Mouse (Mus musculus) stomach, postnatal 0 days (tissue): ENCODE measurements around the gene Fth1. TPM values are rescaled to one million over a fixed set of nuclear protein-coding genes. Genes with fewer than 3 reads are reported as not detected.

ENCODE experiments used
- ATAC-seq: fragments of 200-750 bp; cut with Nextera tagmentation; 2 replicates; pipeline ENCODE4 v1.8.0; 2017; ENCODE audit not compliant: low FRiP score, low TSS enrichment
- DNase-seq: peaks from one replicate; pipeline ENCODE4 v3.0.0-alpha.2; 2016; ENCODE audit warnings: low spot score
- H3K27ac ChIP-seq: fragments of 300-500 bp; sonication (generic); replicated peaks from 2 replicates; pipeline ENCODE4 v1.5.1; 2014; ENCODE audit warnings: mild to moderate bottlenecking, control low read depth
- H3K27me3 ChIP-seq: fragments of 300-500 bp; sonication (generic); 2 replicates; pipeline ENCODE4 v1.6.1; 2014; ENCODE audit warnings: low read length; ENCODE audit not compliant: control insufficient read depth, insufficient read depth
- H3K36me3 ChIP-seq: fragments of 300-500 bp; sonication (generic); 2 replicates; pipeline ENCODE4 v1.6.1; 2014; ENCODE audit warnings: low read length, mixed read lengths; ENCODE audit not compliant: control insufficient read depth, insufficient read depth
- H3K4me1 ChIP-seq: fragments of 300-500 bp; sonication (generic); replicated peaks from 2 replicates; pipeline ENCODE4 v1.6.1; 2014; ENCODE audit warnings: antibody characterized with exemption; ENCODE audit not compliant: control insufficient read depth, insufficient read depth
- H3K4me2 ChIP-seq: fragments of 300-500 bp; sonication (generic); replicated peaks from 2 replicates; pipeline ENCODE4 v1.6.1; 2014; ENCODE audit warnings: low read depth, mild to moderate bottlenecking, control low read depth, moderate library complexity
- H3K4me3 ChIP-seq: fragments of 300-500 bp; sonication (generic); 2 replicates; pipeline ENCODE4 v1.5.1; 2014; ENCODE audit warnings: low read depth, low read length, control low read depth
- H3K9ac ChIP-seq: fragments of 300-500 bp; sonication (generic); 2 replicates; pipeline ENCODE4 v1.6.1; 2014; ENCODE audit warnings: mild to moderate bottlenecking, low read length, control low read depth, mixed read lengths
- H3K9me3 ChIP-seq: fragments of 300-500 bp; sonication (generic); 2 replicates; pipeline ENCODE4 v1.6.1; 2016; ENCODE audit warnings: low read length; ENCODE audit not compliant: control insufficient read depth
- CTCF ChIP-seq: IDR thresholded peaks from 2 replicates; pipeline ENCODE4 v1.5.1; 2016; ENCODE audit warnings: antibody characterized with exemption, low read depth, mild to moderate bottlenecking, moderate library complexity
- EP300 ChIP-seq: optimal IDR thresholded peaks from 2 replicates; pipeline ENCODE3; 2016; ENCODE audit warnings: antibody characterized with exemption
- WGBS: fragments of 180-500 bp; shearing (Covaris S2); extraction: QIAGEN DNeasy Blood & Tissue Kit; methylation state at CpG from one replicate; pipeline ENCODE4 v1.1.7; 2014; 5-methylcytosine and 5-hydroxymethylcytosine counted together
- polyA plus RNA-seq: library from polyadenylated mRNA; unstranded; fragments of >200 nt; fragmentation: Nextera tagmentation; extraction: Ambion mirVana; gene quantifications from 2 replicates; pipeline ENCODE4 v1.2.1, GENCODE M21; 2015

Gene Fth1
- polyA plus RNA-seq, 1 experiment from 2014 or later = 2,976 TPM

DNA sequence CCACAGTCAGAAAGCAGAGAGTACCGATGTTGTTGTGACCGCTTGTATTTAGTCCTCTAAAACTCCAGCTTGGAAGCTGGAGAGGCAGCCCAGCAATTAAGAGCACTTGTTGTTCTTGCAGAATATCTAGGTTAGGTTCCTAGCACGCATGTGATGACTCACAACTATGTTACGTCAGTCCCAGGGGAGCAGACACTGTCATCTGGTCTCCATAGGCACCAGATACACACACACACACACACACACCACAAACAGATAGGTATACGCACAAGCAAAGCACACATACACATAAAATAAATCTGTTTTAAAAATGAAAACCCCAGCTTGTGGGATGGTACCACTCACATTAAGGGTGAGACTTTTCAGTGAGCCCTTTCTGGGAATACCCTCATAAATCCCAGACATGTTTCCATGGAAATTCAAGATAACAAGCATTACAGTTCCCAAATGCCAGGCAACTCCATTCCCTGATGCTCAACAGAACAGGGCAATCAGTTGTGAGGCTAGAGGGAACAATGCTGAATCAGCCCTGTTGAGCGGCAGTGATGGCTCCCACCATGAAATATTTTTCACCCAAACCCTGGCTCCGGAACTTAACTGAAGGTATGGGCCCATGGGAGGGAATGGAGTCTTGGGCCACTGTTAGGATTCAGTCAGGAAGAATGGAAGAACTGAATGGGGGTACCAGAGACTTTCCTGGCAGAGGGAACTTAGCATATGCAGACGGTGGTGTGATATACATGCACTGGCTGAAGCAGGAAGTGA is 34.4 kb upstream of the Fth1 start:
- peak; percentile 58; the same call in 1 of the 2 replicates for ATAC-seq
- Histone ChIP-seq H3K4me1 (no peaks in the 10 kb centered on the region; the same call in 1 of the 2 replicates), H3K4me3 (no peak overlapping the region)

DNA sequence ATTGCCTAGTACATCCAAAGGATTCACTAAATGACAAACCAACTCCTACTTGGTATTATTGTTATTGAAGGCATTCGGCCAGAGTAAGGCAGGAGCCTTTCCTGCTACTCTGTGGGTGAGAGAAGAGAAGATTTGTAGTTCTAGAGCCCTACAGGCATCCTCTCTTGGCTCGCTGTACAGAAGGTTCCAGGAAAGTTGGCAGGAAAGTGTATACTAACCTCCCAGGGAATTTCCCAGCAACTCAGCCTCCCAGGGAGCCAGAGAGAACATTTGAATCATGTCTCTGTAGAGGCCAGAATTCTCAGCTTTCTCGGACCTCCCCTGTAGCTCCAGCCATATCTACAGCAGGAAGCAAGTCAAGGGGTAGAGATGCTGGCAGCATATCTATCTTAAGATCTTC is 33.4 kb upstream of the Fth1 start:
- Histone ChIP-seq H3K9me3 (no peaks in the 10 kb centered on the region), H3K4me3 (no peak overlapping the region), H3K4me1 (no peaks in the 10 kb centered on the region; the same call in 1 of the 2 replicates), H3K27ac (peak overlapping the region; percentile 35; the same call in 1 of the 2 replicates), H3K27me3 (no peaks in the 10 kb centered on the region), H3K9ac (no peak overlapping the region), H3K4me2 (no peak overlapping the region), H3K36me3 (no peaks in the 10 kb centered on the region)
- TF ChIP-seq CTCF = no peak
- 41% methylated on average over 3 of the region's 3 CpGs for WGBS
- no peak for DNase-seq
- no peak; the same call in 1 of the 2 replicates for ATAC-seq

More for the DNA sequence above, 34.4 kb upstream of the Fth1 start:
- 85% methylated on average over 8 of the region's 8 CpGs for WGBS
- H3K9ac ChIP-seq = no peak overlapping the region
- H3K4me2 ChIP-seq = no peak overlapping the region
- 0 out of 2 replicates have a peak overlapping the region, but pooled peaks have one; percentile 8 for H3K27ac ChIP-seq
- TF ChIP-seq EP300 (no peak), CTCF (no peak)
- no peaks in the 10 kb centered on the region for H3K27me3 ChIP-seq
- no peaks in the 10 kb centered on the region for H3K36me3 ChIP-seq
- no peaks in the 10 kb centered on the region for H3K9me3 ChIP-seq
- peak; percentile 43 for DNase-seq

DNA sequence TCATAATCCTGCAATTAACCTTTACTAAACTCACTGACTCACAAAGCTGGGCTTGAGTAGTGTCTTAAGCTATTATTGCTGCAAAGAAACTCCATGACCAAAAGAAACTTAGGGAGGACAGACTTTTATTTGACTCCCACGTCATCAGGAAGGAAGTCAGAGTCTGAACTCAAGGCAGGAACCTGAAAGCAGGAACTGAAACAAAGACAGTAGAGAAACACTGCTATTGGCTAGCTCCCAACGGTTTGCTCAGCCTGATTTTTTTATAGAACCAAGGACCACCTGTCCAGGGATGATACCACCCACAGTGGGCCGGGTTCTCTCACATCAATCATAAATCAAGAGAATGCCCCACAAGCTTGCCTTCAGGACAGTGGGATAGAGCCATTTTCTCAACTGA is 28.0 kb upstream of the Fth1 start:
- H3K9ac ChIP-seq = no peak overlapping the region
- DNase-seq (no peak), ATAC-seq (no peak)
- TF ChIP-seq EP300 (no peak), CTCF (no peak)
- no peaks in the 10 kb centered on the region for H3K36me3 ChIP-seq
- H3K27me3 ChIP-seq = no peaks in the 10 kb centered on the region
- H3K4me1 ChIP-seq = no peaks in the 10 kb centered on the region; the same call in 1 of the 2 replicates
- H3K4me3 ChIP-seq = no peak overlapping the region
- H3K4me2 ChIP-seq = no peak overlapping the region
- no peak overlapping the region for H3K27ac ChIP-seq
- H3K9me3 ChIP-seq = no peaks in the 10 kb centered on the region
- 77% methylated on average over 3 of the region's 3 CpGs for WGBS

DNA sequence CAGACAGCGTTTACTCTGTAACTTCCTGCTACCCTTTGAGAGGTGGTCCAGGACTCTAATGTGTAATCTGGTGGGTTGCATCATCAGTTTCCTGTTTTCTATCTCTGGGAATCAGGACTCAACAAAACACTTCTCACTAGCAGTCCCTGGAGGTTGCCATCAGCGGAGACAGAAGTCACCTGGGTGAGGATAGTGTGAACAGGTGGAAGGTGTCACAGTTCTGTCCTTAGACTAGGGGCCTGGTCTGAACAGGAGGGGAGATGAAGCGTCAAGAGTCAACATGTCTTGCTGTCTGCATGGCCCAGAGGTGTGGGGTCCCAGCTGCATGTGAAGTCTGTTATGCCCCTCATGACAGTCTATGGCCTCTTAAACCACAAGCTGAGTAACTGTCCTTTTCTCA is 27.5 kb upstream of the Fth1 start:
- Histone ChIP-seq H3K4me3 (no peak overlapping the region), H3K36me3 (no peaks in the 10 kb centered on the region), H3K4me2 (no peak overlapping the region), H3K4me1 (no peaks in the 10 kb centered on the region; the same call in 1 of the 2 replicates), H3K9me3 (no peaks in the 10 kb centered on the region), H3K27me3 (no peaks in the 10 kb centered on the region), H3K9ac (no peak overlapping the region), H3K27ac (0 out of 2 replicates have a peak overlapping the region, but pooled peaks have one; percentile 18)
- TF ChIP-seq CTCF (no peak), EP300 (no peak)
- ATAC-seq (no peak), DNase-seq (no peak)
- WGBS = 76% methylated on average over 3 of the region's 3 CpGs

DNA sequence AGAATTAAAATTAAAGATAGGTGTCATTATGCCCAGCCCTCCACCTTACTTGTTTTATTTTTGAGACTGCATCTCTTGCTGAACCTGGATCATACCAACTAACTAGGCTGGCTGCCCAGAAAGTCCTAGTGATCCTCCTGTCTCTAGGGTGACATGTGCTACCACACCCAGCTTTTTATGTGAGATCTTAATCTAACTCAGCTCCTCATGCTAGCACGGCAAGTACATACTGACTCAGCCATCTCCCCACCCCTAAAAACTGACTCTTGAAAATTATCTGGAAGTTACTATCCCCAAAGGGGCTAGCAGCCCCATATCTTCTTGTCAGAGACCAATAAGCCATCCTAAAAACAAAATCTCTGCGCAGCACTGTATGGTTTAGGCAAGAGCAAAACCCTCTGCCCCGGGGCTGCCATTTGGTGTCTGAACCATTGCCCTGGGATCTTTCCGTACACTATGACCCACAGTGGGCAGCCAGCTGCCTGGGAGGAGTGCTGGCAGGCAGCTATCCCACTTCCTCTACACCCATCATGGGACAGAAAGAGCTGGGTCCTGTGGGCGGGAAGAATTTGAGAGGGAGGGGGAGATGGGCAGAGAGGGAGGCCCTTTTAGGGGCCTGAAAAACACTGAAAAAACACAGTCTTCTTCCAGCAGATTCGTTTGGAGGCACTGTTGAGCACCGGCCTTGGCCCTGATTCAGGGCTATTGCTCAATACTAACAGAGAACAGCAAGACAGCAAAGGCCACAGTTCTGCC is 26.2 kb upstream of the Fth1 start:
- H3K9me3 ChIP-seq = no peaks in the 10 kb centered on the region
- WGBS = 19% methylated on average over 7 of the region's 7 CpGs
- peak overlapping the region; percentile 68 for H3K9ac ChIP-seq
- H3K4me1 ChIP-seq = no peaks in the 10 kb centered on the region; the same call in 1 of the 2 replicates
- peak; percentile 72 for DNase-seq
- H3K27me3 ChIP-seq = no peaks in the 10 kb centered on the region
- H3K4me2 ChIP-seq = peak overlapping the region; percentile 51
- TF ChIP-seq EP300 (no peak), CTCF (peak; percentile 48; the same call in 1 of the 2 replicates)
- H3K4me3 ChIP-seq = no peak overlapping the region
- ATAC-seq = peak; percentile 89
- H3K36me3 ChIP-seq = no peaks in the 10 kb centered on the region
- H3K27ac ChIP-seq = peak overlapping the region; percentile 98
